In the genomic region with DNA sequence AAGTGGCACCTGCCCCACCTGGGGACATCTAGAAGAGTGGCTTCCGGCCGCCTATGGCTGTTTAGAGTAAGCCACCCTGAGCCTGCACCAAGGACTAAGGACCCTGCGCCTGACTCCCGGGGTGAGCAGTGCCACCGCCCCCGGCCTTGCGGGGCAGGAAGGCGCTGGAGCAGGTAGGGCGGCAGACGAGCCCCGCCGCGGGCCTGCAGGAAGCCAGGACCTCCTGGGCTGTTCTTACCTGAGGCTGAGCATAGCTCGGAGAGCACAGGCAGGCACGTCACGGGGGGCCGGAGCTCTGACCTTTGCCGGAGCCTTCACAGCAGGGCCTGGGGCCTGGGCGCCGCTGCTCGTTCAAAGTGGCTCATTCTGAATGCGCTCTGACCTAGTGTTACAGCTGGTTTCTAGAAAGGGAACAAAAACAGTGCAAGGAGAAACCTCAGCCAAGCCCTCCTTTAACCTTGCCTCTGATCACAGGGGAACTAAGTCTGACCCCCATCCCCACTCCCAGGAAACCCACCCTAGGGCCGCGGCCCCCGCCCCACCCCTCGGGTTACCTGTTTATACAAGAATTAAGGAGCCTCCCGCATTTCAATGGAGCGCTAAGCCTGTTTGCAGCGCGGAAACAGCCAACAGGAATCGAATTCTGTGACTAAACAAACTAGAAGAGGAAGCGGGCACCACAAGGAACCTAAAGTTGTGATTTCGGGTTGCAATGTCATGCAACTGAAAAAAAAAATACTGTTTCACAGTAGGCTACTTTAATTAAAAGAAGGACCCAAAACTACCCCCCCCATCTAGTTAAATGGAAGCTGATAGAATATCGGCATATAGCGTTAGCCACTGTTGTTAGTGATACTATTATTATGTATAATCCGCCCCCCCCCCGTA, we compare ENCODE assay signal across 8 mouse cellular contexts. TPM values are rescaled to one million over a fixed set of nuclear protein-coding genes. Genes with fewer than 3 reads are reported as not detected.
A peak's percentile ranks its signal among the peaks of the same experiment; 100 is the strongest.
DNase-seq lines count a peak whose midpoint lies in the region; ATAC-seq lines count a peak whose summit lies in the region.

No protein-coding gene starts in this region.

- peak overlapping the region; percentile 69 for H3K4me2 ChIP-seq in forebrain, embryonic 14.5 days (ENCODE audit: low read length)
- H3K4me2 ChIP-seq in liver, embryonic 15.5 days = peak overlapping the region; percentile 58
- H3K4me2 ChIP-seq in neural tube, embryonic 13.5 days = peak overlapping the region; percentile 71

- H3K4me1 ChIP-seq in forebrain, embryonic 14.5 days (ENCODE audit: control insufficient read depth, insufficient read depth, low read length) = peaks cover 6% of the 10 kb centered on the region
- peaks cover 11% of the 10 kb centered on the region; the same call in 1 of the 2 replicates for H3K4me1 ChIP-seq in liver, embryonic 15.5 days (replicated peaks)
- peaks cover 21% of the 10 kb centered on the region for H3K4me1 ChIP-seq in neural tube, embryonic 13.5 days (replicated peaks)

- peak; percentile 32; the same call in 1 of the 2 replicates for ATAC-seq in forebrain, embryonic 14.5 days
- ATAC-seq in inflammation-experienced regulatory T-cells, adult 6 months = peak; percentile 74
- peak; percentile 65 for ATAC-seq in liver, embryonic 15.5 days (ENCODE audit: insufficient read depth)
- peak; percentile 65; the same call in 1 of the 2 replicates for ATAC-seq in neural tube, embryonic 13.5 days (ENCODE audit: low read depth)

- H3K9ac ChIP-seq in forebrain, embryonic 14.5 days (ENCODE audit: low read length) = peak overlapping the region; percentile 49
- peak overlapping the region; percentile 43 for H3K9ac ChIP-seq in liver, embryonic 15.5 days
- peak overlapping the region; percentile 46 for H3K9ac ChIP-seq in neural tube, embryonic 13.5 days

- peak; percentile 65 for DNase-seq in CD4-positive helper T cell, adult 2 months (ENCODE audit: low read depth, low spot score)
- peak; percentile 82 for DNase-seq in adrenal gland, adult 2 months
- DNase-seq in forebrain, embryonic 14.5 days (ENCODE audit: low spot score) = peak; percentile 23
- DNase-seq in thymus, postnatal 14 days = peak; percentile 63
- no peak for DNase-seq in layer of hippocampus, postnatal 14 days (ENCODE audit: low spot score in 2 of 2)

- peaks cover 14% of the 10 kb centered on the region for H3K27me3 ChIP-seq in forebrain, embryonic 14.5 days (replicated peaks; ENCODE audit: control insufficient read depth, insufficient read depth, low read length)
- peaks cover 57% of the 10 kb centered on the region for H3K27me3 ChIP-seq in liver, embryonic 15.5 days
- peaks cover 56% of the 10 kb centered on the region for H3K27me3 ChIP-seq in neural tube, embryonic 13.5 days

- WGBS in forebrain, embryonic 14.5 days = 6% methylated on average over 37 of the region's 37 CpGs
- WGBS in liver, embryonic 15.5 days (ENCODE audit: insufficient replicate concordance) = 5% methylated on average over 37 of the region's 37 CpGs
- WGBS in neural tube, embryonic 13.5 days = 8% methylated on average over 37 of the region's 37 CpGs

- no peak overlapping the region for H3K27ac ChIP-seq in forebrain, embryonic 14.5 days (ENCODE audit: low read depth, low read length)
- H3K27ac ChIP-seq in liver, embryonic 15.5 days (replicated peaks) = peak overlapping the region; percentile 78
- no peak overlapping the region for H3K27ac ChIP-seq in neural tube, embryonic 13.5 days (replicated peaks)

- no peaks in the 10 kb centered on the region for H3K9me3 ChIP-seq in forebrain, embryonic 14.5 days (replicated peaks; ENCODE audit: control insufficient read depth, low read length)
- H3K9me3 ChIP-seq in liver, embryonic 15.5 days (replicated peaks) = no peaks in the 10 kb centered on the region
- no peaks in the 10 kb centered on the region for H3K9me3 ChIP-seq in neural tube, embryonic 13.5 days

- peak overlapping the region; percentile 35 for H3K4me3 ChIP-seq in forebrain, embryonic 14.5 days (ENCODE audit: low read depth, low read length)
- peak overlapping the region; percentile 53 for H3K4me3 ChIP-seq in liver, embryonic 15.5 days (replicated peaks)
- peak overlapping the region; percentile 39 for H3K4me3 ChIP-seq in neural tube, embryonic 13.5 days

- no peaks in the 10 kb centered on the region for H3K36me3 ChIP-seq in forebrain, embryonic 14.5 days (ENCODE audit: control insufficient read depth, insufficient read depth, low read length)
- H3K36me3 ChIP-seq in liver, embryonic 15.5 days (replicated peaks) = no peaks in the 10 kb centered on the region
- H3K36me3 ChIP-seq in neural tube, embryonic 13.5 days = no peaks in the 10 kb centered on the region

RNA-seq across cellular contexts. Expression of gene Rbm47, which starts 21.4 kb away (rescaled TPM):
- 100 to 1,000 TPM in 1 of 2 experiments, 10 to 100 TPM in 1; 78.8 to 121 TPM for total RNA-seq in adrenal gland, adult 2 months (2021)
- 62.9 and 84.7 TPM in 2 replicates for polyA plus RNA-seq in adrenal gland, adult 2 months (2012; rRNA removed)
- 2.2 and 2.7 TPM in 2 replicates for polyA plus RNA-seq in forebrain, embryonic 14.5 days (2014; fragmentation: Nextera tagmentation; extraction: Ambion mirVana)
- polyA plus RNA-seq in inflammation-experienced regulatory T-cells, adult 6 months (2017; shearing (Covaris generic)) = 1 to 10 TPM in 2 of 3 experiments, under 1 TPM in 1; 0.71 to 8.2 (median 1.2) TPM
- 15.2 and 16.8 TPM in 2 replicates for polyA plus RNA-seq in liver, embryonic 15.5 days (2015; fragmentation: Nextera tagmentation; extraction: Ambion mirVana)
- 1.5 and 2.5 TPM in 2 replicates for polyA plus RNA-seq in neural tube, embryonic 13.5 days (2015; fragmentation: Nextera tagmentation; extraction: Ambion mirVana)
- total RNA-seq in layer of hippocampus, postnatal 14 days (2021) = 1 to 10 TPM; 1.5 to 5.4 TPM

Comparison
In these comparisons a context has a peak if more than half of its experiments do, and no peak if none do; other contexts are left out.
1. DNase-seq: peak in CD4-positive helper T cell, adult 2 months (single experiment), adrenal gland, adult 2 months (single experiment), forebrain, embryonic 14.5 days (single experiment) and thymus, postnatal 14 days (single experiment); none in layer of hippocampus, postnatal 14 days (0 of 2).
2. Peak in every context shown above with its lines, with median percentiles within 50 percentile points of each other: ATAC-seq, H3K4me2 ChIP-seq, H3K4me3 ChIP-seq and H3K9ac ChIP-seq.